Mouse (Mus musculus): ENCODE data around the gene Pla2g2e.

DNA sequence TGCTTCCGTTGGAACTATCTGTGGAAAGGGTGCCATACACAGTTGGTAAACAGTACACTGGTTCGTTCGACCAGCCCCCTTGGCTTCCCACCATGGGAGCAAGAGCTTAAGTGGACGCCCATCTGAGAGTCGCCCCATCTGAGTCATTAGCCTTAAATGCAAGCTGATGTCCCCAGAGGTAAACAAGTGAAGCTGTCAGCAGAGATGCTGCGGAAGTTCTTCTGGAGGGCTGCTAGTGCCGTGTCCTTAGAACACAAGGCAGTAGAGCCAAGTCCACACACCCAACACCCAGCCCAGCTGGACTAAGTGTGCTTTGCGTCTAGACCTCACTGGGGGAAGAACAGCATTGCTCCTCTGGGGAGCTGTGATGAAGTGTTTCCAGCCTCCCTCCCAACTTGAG is 11.9 kb downstream of the Pla2g2e start:
- TF ChIP-seq GATA1 (IDR thresholded peaks at IDR 0.05; ENCODE audit: low read length), result no peak
- no peak for TF ChIP-seq TAL1 (IDR thresholded peaks at IDR 0.05; ENCODE audit: low read length)
